Mouse (Mus musculus): Measurements from ENCODE around the gene Prrxl1. TPM values are rescaled to one million over a fixed set of nuclear protein-coding genes. Genes with fewer than 3 reads are reported as not detected.

Prrxl1 gene
- polyA plus RNA-seq, 1 experiment from 2014 or later, result not detected

- no peak for TF ChIP-seq CTCF (IDR thresholded peaks at IDR 0.05; ENCODE audit: low read depth)
- Histone ChIP-seq H3K4me1 (ENCODE audit: insufficient read depth) (no peaks in the 10 kb centered on the region), H3K9me3 (ENCODE audit: low read depth, low read length) (no peaks in the 10 kb centered on the region), H3K36me3 (ENCODE audit: insufficient read depth) (peaks cover 43% of the 10 kb centered on the region), H3K4me3 (ENCODE audit: low read depth, low read length) (no peak overlapping the region), H3K27ac (ENCODE audit: low read depth) (no peak overlapping the region), H3K9ac (no peak overlapping the region), H3K27me3 (ENCODE audit: insufficient read depth, low read length) (no peaks in the 10 kb centered on the region), H3K4me2 (no peak overlapping the region)
- 84% methylated on average over 2 of the region's 2 CpGs for WGBS
- no peak for ATAC-seq (ENCODE audit: insufficient read depth)
- no peak for DNase-seq
Measured at GRCm38 (mm10) chr14:32578420-32578819, 20.8 kb upstream of the Prrxl1 start.

GRCm38 (mm10) chr14:32583696-32584095 lies 15.5 kb upstream of the Prrxl1 start:
- H3K9ac ChIP-seq, result no peak overlapping the region
- ATAC-seq (ENCODE audit: insufficient read depth) (no peak), DNase-seq (no peak)
- no peak overlapping the region for H3K4me3 ChIP-seq (ENCODE audit: low read depth, low read length)
- no peaks in the 10 kb centered on the region for H3K4me1 ChIP-seq (ENCODE audit: insufficient read depth)
- no peak overlapping the region for H3K27ac ChIP-seq (ENCODE audit: low read depth)
- H3K27me3 ChIP-seq (ENCODE audit: insufficient read depth, low read length), result no peaks in the 10 kb centered on the region
- TF ChIP-seq CTCF (IDR thresholded peaks at IDR 0.05; ENCODE audit: low read depth), result no peak
- no peaks in the 10 kb centered on the region for H3K9me3 ChIP-seq (ENCODE audit: low read depth, low read length)
- 84% methylated on average over 9 of the region's 9 CpGs for WGBS
- 0 out of 2 replicates have a peak, but pooled peaks cover 8% of the 10 kb centered on the region for H3K36me3 ChIP-seq (ENCODE audit: insufficient read depth)
- no peak overlapping the region for H3K4me2 ChIP-seq

- peak; percentile 85 for DNase-seq
- no peaks in the 10 kb centered on the region for H3K9me3 ChIP-seq (ENCODE audit: low read depth, low read length)
- H3K9ac ChIP-seq, result no peak overlapping the region
- peak; percentile 95 for TF ChIP-seq CTCF (IDR thresholded peaks at IDR 0.05; ENCODE audit: low read depth)
- no peak for ATAC-seq (ENCODE audit: insufficient read depth)
- H3K27me3 ChIP-seq (ENCODE audit: insufficient read depth, low read length), result peaks cover 6% of the 10 kb centered on the region; the same call in 1 of the 2 replicates
- no peak overlapping the region for H3K4me2 ChIP-seq
- no peaks in the 10 kb centered on the region for H3K4me1 ChIP-seq (ENCODE audit: insufficient read depth)
- no peak overlapping the region for H3K27ac ChIP-seq (ENCODE audit: low read depth)
- WGBS, result 9% methylated on average over 10 of the region's 10 CpGs
- no peaks in the 10 kb centered on the region for H3K36me3 ChIP-seq (ENCODE audit: insufficient read depth)
- H3K4me3 ChIP-seq (ENCODE audit: low read depth, low read length), result no peak overlapping the region
Measured at GRCm38 (mm10) chr14:32587013-32587784, 12.0 kb upstream of the Prrxl1 start.

- Histone ChIP-seq H3K4me2 (no peak overlapping the region), H3K36me3 (ENCODE audit: insufficient read depth) (no peaks in the 10 kb centered on the region), H3K4me1 (ENCODE audit: insufficient read depth) (no peaks in the 10 kb centered on the region), H3K27ac (ENCODE audit: low read depth) (no peak overlapping the region), H3K27me3 (ENCODE audit: insufficient read depth, low read length) (peaks cover 12% of the 10 kb centered on the region), H3K9me3 (ENCODE audit: low read depth, low read length) (no peaks in the 10 kb centered on the region), H3K9ac (no peak overlapping the region), H3K4me3 (ENCODE audit: low read depth, low read length) (no peak overlapping the region)
- no peak for ATAC-seq (ENCODE audit: insufficient read depth)
- no peak for DNase-seq
- WGBS, result 62% methylated on average over 3 of the region's 3 CpGs
- TF ChIP-seq CTCF (IDR thresholded peaks at IDR 0.05; ENCODE audit: low read depth), result no peak
Measured at GRCm38 (mm10) chr14:32590377-32590776, 8.8 kb upstream of the Prrxl1 start.

- Histone ChIP-seq H3K4me3 (ENCODE audit: low read depth, low read length) (peak overlapping the region; percentile 17), H3K27me3 (ENCODE audit: insufficient read depth, low read length) (peaks cover 72% of the 10 kb centered on the region), H3K4me1 (ENCODE audit: insufficient read depth) (no peaks in the 10 kb centered on the region), H3K36me3 (ENCODE audit: insufficient read depth) (no peaks in the 10 kb centered on the region), H3K4me2 (peak overlapping the region; percentile 45), H3K9ac (no peak overlapping the region), H3K9me3 (ENCODE audit: low read depth, low read length) (no peaks in the 10 kb centered on the region), H3K27ac (ENCODE audit: low read depth) (no peak overlapping the region)
- under 1% methylated on average over 78 of the region's 78 CpGs for WGBS
- DNase-seq (peak; percentile 95), ATAC-seq (ENCODE audit: insufficient read depth) (peak; percentile 87)
- no peak for TF ChIP-seq CTCF (IDR thresholded peaks at IDR 0.05; ENCODE audit: low read depth)
Measured at GRCm38 (mm10) chr14:32597232-32598231, 1.7 kb upstream of the Prrxl1 start.

- no peak for DNase-seq
- H3K27me3 ChIP-seq (ENCODE audit: insufficient read depth, low read length), result peaks cover 79% of the 10 kb centered on the region
- H3K4me1 ChIP-seq (ENCODE audit: insufficient read depth), result no peaks in the 10 kb centered on the region
- no peaks in the 10 kb centered on the region for H3K36me3 ChIP-seq (ENCODE audit: insufficient read depth)
- H3K4me3 ChIP-seq (ENCODE audit: low read depth, low read length), result no peak overlapping the region
- TF ChIP-seq CTCF (IDR thresholded peaks at IDR 0.05; ENCODE audit: low read depth), result no peak
- H3K27ac ChIP-seq (ENCODE audit: low read depth), result no peak overlapping the region
- 9% methylated on average over 23 of the region's 23 CpGs for WGBS
- no peak overlapping the region for H3K9ac ChIP-seq
- no peak overlapping the region for H3K4me2 ChIP-seq
- ATAC-seq (ENCODE audit: insufficient read depth), result no peak
- no peaks in the 10 kb centered on the region for H3K9me3 ChIP-seq (ENCODE audit: low read depth, low read length)
Measured at GRCm38 (mm10) chr14:32598437-32599219, 579 bp upstream of the Prrxl1 start.
